Mouse (Mus musculus) heart, embryonic 16.5 days (tissue): ENCODE results near the gene Ldhal6b. TPM values are rescaled to one million over a fixed set of nuclear protein-coding genes. Genes with fewer than 3 reads are reported as not detected.

ENCODE experiments used
- ATAC-seq: fragments of 200-750 bp; cut with Nextera tagmentation; replicated peaks from 2 replicates; pipeline ENCODE4 v1.8.0; 2017; ENCODE audit warnings: moderate number of reproducible peaks; ENCODE audit not compliant: insufficient read depth, low FRiP score; ENCODE audit errors: extremely low read depth
- H3K27ac ChIP-seq: fragments of 300-500 bp; sonication (generic); 2 replicates; pipeline ENCODE4 v1.5.1; 2014; ENCODE audit warnings: mild to moderate bottlenecking, low read length, control low read depth, moderate library complexity
- H3K27me3 ChIP-seq: fragments of 300-500 bp; sonication (generic); 2 replicates; pipeline ENCODE4 v1.6.1; 2014; ENCODE audit warnings: low read length, mixed read lengths; ENCODE audit not compliant: control insufficient read depth, insufficient read depth
- H3K36me3 ChIP-seq: fragments of 300-500 bp; sonication (generic); 2 replicates; pipeline ENCODE4 v1.6.1; 2014; ENCODE audit not compliant: control insufficient read depth, insufficient read depth
- H3K4me1 ChIP-seq: fragments of 300-500 bp; sonication (generic); 2 replicates; pipeline ENCODE4 v1.6.1; 2014; ENCODE audit warnings: low read length, mixed read lengths; ENCODE audit not compliant: control insufficient read depth, insufficient read depth
- H3K4me2 ChIP-seq: fragments of 300-500 bp; sonication (generic); 2 replicates; pipeline ENCODE4 v1.6.1; 2014; ENCODE audit warnings: low read depth, mild to moderate bottlenecking, control low read depth, low read length
- H3K4me3 ChIP-seq: fragments of 300-500 bp; sonication (generic); 2 replicates; pipeline ENCODE4 v1.5.1; 2014; ENCODE audit warnings: mild to moderate bottlenecking, control low read depth, low read length
- H3K9ac ChIP-seq: fragments of 300-500 bp; sonication (generic); 2 replicates; pipeline ENCODE4 v1.6.1; 2014; ENCODE audit warnings: low read length, control low read depth
- H3K9me3 ChIP-seq: fragments of 300-500 bp; sonication (generic); replicated peaks from 2 replicates; pipeline ENCODE4 v1.6.1; 2016; ENCODE audit warnings: low read length; ENCODE audit not compliant: control insufficient read depth
- WGBS: fragments of 180-500 bp; shearing (Covaris S2); extraction: QIAGEN DNeasy Blood & Tissue Kit; methylation state at CpG from one replicate; pipeline ENCODE4 v1.1.7; 2014; 5-methylcytosine and 5-hydroxymethylcytosine counted together
- polyA plus RNA-seq: library from polyadenylated mRNA; unstranded; fragments of >200 nt; fragmentation: Nextera tagmentation; extraction: Ambion mirVana; gene quantifications from 2 replicates; pipeline ENCODE4 v1.2.1, GENCODE M21; 2015

Gene Ldhal6b
- polyA plus RNA-seq, 1 experiment from 2014 or later, result not detected

DNA sequence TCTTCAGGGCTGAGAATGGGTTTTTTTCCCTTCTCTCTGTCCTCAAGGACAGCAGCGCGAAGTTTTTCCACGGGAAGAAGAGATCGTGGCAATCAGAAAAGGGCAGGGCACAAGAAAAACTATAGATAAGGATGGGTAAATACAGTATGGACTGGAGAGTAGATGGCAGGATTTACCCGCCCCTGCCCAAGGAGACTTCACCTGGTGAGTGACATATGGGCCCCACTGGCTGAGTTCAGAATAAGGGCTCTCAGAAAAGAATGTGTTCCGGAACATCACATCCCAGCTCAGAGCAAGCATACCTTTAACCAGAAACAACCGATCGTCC lies 21.2 kb upstream of the Ldhal6b start:
- H3K27me3 ChIP-seq, result no peaks in the 10 kb centered on the region
- under 1% methylated on average over 8 of the region's 8 CpGs for WGBS
- H3K4me3 ChIP-seq, result peak overlapping the region; percentile 63
- H3K27ac ChIP-seq, result peak overlapping the region; percentile 34; the same call in 1 of the 2 replicates
- H3K9me3 ChIP-seq, result no peaks in the 10 kb centered on the region
- no peak for ATAC-seq
- peak overlapping the region; percentile 86 for H3K9ac ChIP-seq
- peaks cover 3% of the 10 kb centered on the region; the same call in 1 of the 2 replicates for H3K36me3 ChIP-seq
- peak overlapping the region; percentile 85 for H3K4me2 ChIP-seq
- H3K4me1 ChIP-seq, result peaks cover 14% of the 10 kb centered on the region

GRCm38 (mm10) chr17:5429772-5430133 lies 11.2 kb upstream of the Ldhal6b start:
- H3K27me3 ChIP-seq, result no peaks in the 10 kb centered on the region
- H3K27ac ChIP-seq, result no peak overlapping the region
- 82% methylated on average over 9 of the region's 9 CpGs for WGBS
- peaks cover 6% of the 10 kb centered on the region; the same call in 1 of the 2 replicates for H3K4me1 ChIP-seq
- H3K4me2 ChIP-seq, result no peak overlapping the region
- H3K36me3 ChIP-seq, result peaks cover 12% of the 10 kb centered on the region
- no peak overlapping the region for H3K4me3 ChIP-seq
- 0 out of 2 replicates have a peak, but pooled peaks have one; percentile 24 for ATAC-seq
- H3K9ac ChIP-seq, result no peak overlapping the region
- H3K9me3 ChIP-seq, result no peaks in the 10 kb centered on the region

DNA sequence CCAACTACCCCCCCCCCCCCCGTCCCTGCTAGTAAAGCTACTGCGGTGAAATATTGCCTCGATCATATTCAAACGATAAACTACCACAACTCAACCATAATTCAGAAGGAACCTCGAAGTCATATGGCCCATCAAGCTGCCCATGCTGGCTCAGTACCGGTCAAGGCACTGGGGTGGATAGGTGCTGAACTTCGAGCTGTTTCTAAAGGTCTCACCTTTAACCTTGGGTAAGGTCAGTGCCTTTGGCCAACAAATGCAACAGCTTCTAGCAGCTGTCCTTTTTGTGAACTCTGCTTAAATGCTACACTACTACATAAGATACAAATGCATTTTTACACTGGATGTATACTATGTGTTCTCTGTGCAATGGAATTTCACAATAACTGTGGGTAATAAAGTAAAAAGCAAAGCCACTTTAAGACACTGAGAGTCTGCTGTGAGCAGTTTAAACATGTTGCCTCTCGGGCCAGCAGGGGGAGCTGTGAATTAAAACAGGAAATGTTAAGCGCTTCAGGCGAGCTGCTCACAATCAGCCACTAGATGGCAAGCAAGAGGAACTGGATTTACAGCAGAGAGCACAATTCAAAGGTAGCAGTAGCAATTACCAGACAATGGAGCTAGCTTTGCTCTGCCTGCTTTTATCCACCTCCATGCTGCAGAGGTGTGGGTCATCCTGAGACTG lies 10.7 kb upstream of the Ldhal6b start:
- WGBS, result 58% methylated on average over 10 of the region's 10 CpGs
- Histone ChIP-seq H3K4me2 (no peak overlapping the region), H3K4me1 (peaks cover 6% of the 10 kb centered on the region; the same call in 1 of the 2 replicates), H3K27me3 (no peaks in the 10 kb centered on the region), H3K27ac (no peak overlapping the region), H3K9me3 (no peaks in the 10 kb centered on the region), H3K9ac (no peak overlapping the region), H3K36me3 (peaks cover 12% of the 10 kb centered on the region), H3K4me3 (no peak overlapping the region)
- ATAC-seq, result peak; percentile 64

DNA sequence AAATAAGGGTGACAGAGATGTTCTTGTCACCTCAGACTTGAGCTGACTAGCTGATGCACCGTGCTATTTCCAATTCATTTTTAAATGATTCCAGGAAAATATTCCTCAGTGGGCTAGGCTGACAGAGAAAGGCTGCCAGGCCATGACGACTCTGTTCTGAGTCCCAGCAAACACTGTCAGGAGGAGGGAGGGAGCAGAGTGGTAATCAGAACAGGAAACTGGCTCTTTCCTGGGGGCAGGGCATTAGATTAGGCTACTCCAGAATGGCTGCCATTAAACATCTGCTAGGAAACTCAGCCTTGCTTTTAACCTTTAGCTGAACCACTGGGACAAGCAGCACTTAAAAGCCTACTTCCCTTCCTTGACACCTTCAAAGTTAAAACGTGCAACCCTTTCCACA lies 6.6 kb upstream of the Ldhal6b start:
- ATAC-seq, result 0 out of 2 replicates have a peak, but pooled peaks have one; percentile 45
- no peak overlapping the region for H3K9ac ChIP-seq

DNA sequence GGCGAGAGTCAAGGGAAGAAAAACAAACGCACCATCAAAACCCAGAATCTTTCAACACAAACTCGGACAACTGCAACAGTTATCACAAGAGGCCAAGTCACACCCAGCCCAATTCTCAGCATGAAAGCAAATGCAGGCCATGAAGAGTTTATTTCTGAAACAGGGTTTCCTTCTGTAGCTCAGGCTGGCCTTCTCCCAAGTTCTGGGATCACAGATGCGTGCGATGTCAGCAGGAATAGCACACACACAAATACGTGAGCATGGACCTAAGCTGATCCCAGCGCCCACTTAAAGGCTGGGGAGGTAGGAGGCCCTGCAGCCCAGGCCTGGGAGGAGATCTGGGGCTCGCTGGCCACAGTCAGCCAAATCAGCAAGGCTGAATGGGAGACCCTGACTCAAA lies 5.6 kb upstream of the Ldhal6b start:
- Histone ChIP-seq H3K9ac (no peak overlapping the region), H3K4me3 (no peak overlapping the region), H3K9me3 (no peaks in the 10 kb centered on the region), H3K4me1 (peaks cover 6% of the 10 kb centered on the region; the same call in 1 of the 2 replicates), H3K27me3 (no peaks in the 10 kb centered on the region), H3K4me2 (no peak overlapping the region), H3K36me3 (no peaks in the 10 kb centered on the region; the same call in 1 of the 2 replicates), H3K27ac (no peak overlapping the region)
- 70% methylated on average over 8 of the region's 8 CpGs for WGBS
- no peak for ATAC-seq

More for the DNA sequence above, 6.6 kb upstream of the Ldhal6b start:
- Histone ChIP-seq H3K27me3 (no peaks in the 10 kb centered on the region), H3K4me1 (peaks cover 6% of the 10 kb centered on the region; the same call in 1 of the 2 replicates), H3K27ac (peak overlapping the region; percentile 29; the same call in 1 of the 2 replicates), H3K4me3 (no peak overlapping the region), H3K9me3 (no peaks in the 10 kb centered on the region), H3K4me2 (no peak overlapping the region), H3K36me3 (no peaks in the 10 kb centered on the region)
- 44% methylated on average over 3 of the region's 3 CpGs for WGBS

DNA sequence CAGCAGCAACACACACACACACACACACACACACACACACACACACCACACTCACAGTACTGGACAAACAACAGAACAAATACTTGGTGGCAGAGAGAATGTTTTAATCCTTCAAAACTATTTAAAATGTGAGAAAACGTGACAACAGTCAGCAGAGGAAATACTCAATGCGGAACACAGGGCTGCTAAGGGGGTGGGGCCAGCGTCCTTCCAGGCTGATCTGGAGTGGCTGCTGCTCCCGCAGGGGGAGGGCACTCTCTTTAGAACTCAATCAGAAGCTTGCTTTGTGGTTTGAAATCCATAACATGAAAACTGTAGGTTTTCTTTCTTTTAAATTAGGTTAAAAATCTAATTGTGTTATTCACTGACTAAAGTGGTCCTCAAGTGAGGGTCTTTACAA lies 3.3 kb upstream of the Ldhal6b start:
- Histone ChIP-seq H3K27ac (no peak overlapping the region), H3K27me3 (no peaks in the 10 kb centered on the region), H3K9ac (no peak overlapping the region), H3K36me3 (peaks cover 12% of the 10 kb centered on the region), H3K4me1 (peaks cover 6% of the 10 kb centered on the region; the same call in 1 of the 2 replicates), H3K4me2 (no peak overlapping the region), H3K9me3 (no peaks in the 10 kb centered on the region), H3K4me3 (no peak overlapping the region)
- WGBS, result 48% methylated on average over 4 of the region's 4 CpGs
- 0 out of 2 replicates have a peak, but pooled peaks have one; percentile 42 for ATAC-seq

- no peaks in the 10 kb centered on the region for H3K9me3 ChIP-seq
- 65% methylated on average over 6 of the region's 6 CpGs for WGBS
- H3K27ac ChIP-seq, result no peak overlapping the region
- no peak overlapping the region for H3K9ac ChIP-seq
- H3K4me2 ChIP-seq, result no peak overlapping the region
- H3K36me3 ChIP-seq, result peaks cover 12% of the 10 kb centered on the region
- H3K4me3 ChIP-seq, result no peak overlapping the region
- no peaks in the 10 kb centered on the region for H3K27me3 ChIP-seq
- no peak for ATAC-seq
- H3K4me1 ChIP-seq, result peaks cover under 1% of the 10 kb centered on the region; the same call in 1 of the 2 replicates
These were observed 1.4 kb upstream of the Ldhal6b start for GRCm38 (mm10) chr17:5419771-5420518.

DNA sequence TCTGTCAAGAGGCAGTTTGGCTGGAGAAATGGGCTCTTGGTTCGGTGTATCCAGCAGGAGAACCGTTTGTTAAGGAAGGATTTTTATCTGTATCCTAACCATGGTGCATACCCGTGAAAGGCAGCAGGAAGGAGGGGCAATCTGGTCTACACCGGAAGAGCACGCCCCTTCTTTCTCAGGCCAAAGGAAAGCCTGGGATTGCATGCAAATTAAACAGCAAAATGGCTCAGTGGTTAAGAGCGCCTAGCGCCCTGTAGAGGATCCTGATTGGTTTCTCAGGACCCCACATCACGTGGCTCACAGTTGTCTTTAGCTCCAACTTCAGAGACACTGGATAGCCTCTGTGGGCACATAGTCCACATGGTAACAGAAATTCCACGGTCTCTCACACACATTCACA lies 489 bp upstream of the Ldhal6b start:
- no peak for ATAC-seq
- Histone ChIP-seq H3K27me3 (no peaks in the 10 kb centered on the region), H3K9ac (no peak overlapping the region), H3K27ac (no peak overlapping the region), H3K4me3 (no peak overlapping the region), H3K4me2 (no peak overlapping the region), H3K9me3 (no peaks in the 10 kb centered on the region), H3K36me3 (peaks cover 14% of the 10 kb centered on the region), H3K4me1 (no peaks in the 10 kb centered on the region)
- 84% methylated on average over 9 of the region's 9 CpGs for WGBS

DNA sequence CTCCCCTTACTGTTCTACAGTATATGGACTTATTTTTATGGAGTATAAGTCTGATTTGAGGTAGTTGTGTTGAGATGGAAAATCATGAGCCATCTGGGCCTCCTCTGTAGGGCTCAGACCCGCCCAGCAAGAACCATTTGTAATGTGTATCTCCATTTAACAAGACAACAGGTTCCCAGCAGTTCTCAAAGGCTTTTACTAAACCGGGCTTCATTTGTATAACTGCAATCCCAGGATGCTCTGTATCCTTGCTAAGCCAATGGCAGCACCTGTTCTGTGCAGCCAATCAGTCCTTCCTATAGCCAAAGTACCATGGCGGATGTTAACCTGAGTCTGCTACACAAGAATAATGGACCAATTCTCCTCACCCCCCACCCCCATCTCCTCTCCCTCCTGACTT lies 2.0 kb downstream of the Ldhal6b start:
- 89% methylated on average over 3 of the region's 3 CpGs for WGBS
- Histone ChIP-seq H3K4me1 (no peaks in the 10 kb centered on the region), H3K27me3 (no peaks in the 10 kb centered on the region), H3K4me3 (no peak overlapping the region), H3K4me2 (no peak overlapping the region), H3K9me3 (no peaks in the 10 kb centered on the region), H3K27ac (no peak overlapping the region), H3K9ac (no peak overlapping the region), H3K36me3 (peaks cover 14% of the 10 kb centered on the region)
- ATAC-seq, result no peak
